Mouse (Mus musculus) midbrain, embryonic 14.5 days (tissue): ENCODE data around the gene Trp53rkb. TPM values are rescaled to one million over a fixed set of nuclear protein-coding genes. Genes with fewer than 3 reads are reported as not detected.
A peak's percentile ranks its signal among the peaks of the same experiment; 100 is the strongest.
"Not testable (repeated sequence)": the region's sequence is repeated elsewhere in the genome, so short reads cannot be mapped to it uniquely, and the experiment has no call there.

Source experiments
- ATAC-seq: fragments of 200-750 bp; cut with Nextera tagmentation; 2 replicates; pipeline ENCODE4 v1.8.0; 2017; ENCODE audit warnings: moderate number of reproducible peaks, moderate library complexity; ENCODE audit not compliant: low FRiP score, low TSS enrichment
- DNase-seq: peaks from one replicate; pipeline ENCODE4 v3.0.0-alpha.2; 2015
- H3K27ac ChIP-seq: fragments of 300-500 bp; sonication (generic); replicated peaks from 2 replicates; pipeline ENCODE4 v1.5.1; 2014; ENCODE audit warnings: mild to moderate bottlenecking, low read depth, low read length, moderate library complexity
- H3K27me3 ChIP-seq: fragments of 300-500 bp; sonication (generic); 2 replicates; pipeline ENCODE4 v1.6.1; 2014; ENCODE audit warnings: low read length, control low read depth, mixed read lengths; ENCODE audit not compliant: control insufficient read depth, insufficient read depth
- H3K36me3 ChIP-seq: fragments of 300-500 bp; sonication (generic); 2 replicates; pipeline ENCODE4 v1.6.1; 2014; ENCODE audit warnings: low read length, control low read depth; ENCODE audit not compliant: control insufficient read depth, insufficient read depth
- H3K4me1 ChIP-seq: fragments of 300-500 bp; sonication (generic); 2 replicates; pipeline ENCODE4 v1.6.1; 2014; ENCODE audit warnings: mild to moderate bottlenecking, antibody characterized with exemption, low read length, control low read depth; ENCODE audit not compliant: control insufficient read depth, insufficient read depth
- H3K4me2 ChIP-seq: fragments of 300-500 bp; sonication (generic); 2 replicates; pipeline ENCODE4 v1.6.1; 2014; ENCODE audit warnings: mild to moderate bottlenecking, low read length, moderate library complexity
- H3K4me3 ChIP-seq: fragments of 300-500 bp; sonication (generic); replicated peaks from 2 replicates; pipeline ENCODE4 v1.5.1; 2014; ENCODE audit warnings: low read depth, low read length
- H3K9ac ChIP-seq: fragments of 300-500 bp; sonication (generic); replicated peaks from 2 replicates; pipeline ENCODE4 v1.6.1; 2014; ENCODE audit warnings: mild to moderate bottlenecking, low read length, moderate library complexity
- H3K9me3 ChIP-seq: fragments of 300-500 bp; sonication (generic); 2 replicates; pipeline ENCODE4 v1.6.1; 2016; ENCODE audit warnings: low read length, control low read depth, mixed read lengths; ENCODE audit not compliant: control insufficient read depth
- WGBS: fragments of 180-500 bp; shearing (Covaris S2); extraction: QIAGEN DNeasy Blood & Tissue Kit; methylation state at CpG from one replicate; pipeline ENCODE4 v1.1.7; 2014; 5-methylcytosine and 5-hydroxymethylcytosine counted together
- polyA plus RNA-seq: library from polyadenylated mRNA; unstranded; fragments of >200 nt; fragmentation: Nextera tagmentation; extraction: Ambion mirVana; gene quantifications from 2 replicates; pipeline ENCODE4 v1.2.1, GENCODE M21; 2014

Gene Trp53rkb
- 9.4 and 11.4 TPM in 2 replicates for polyA plus RNA-seq

DNA sequence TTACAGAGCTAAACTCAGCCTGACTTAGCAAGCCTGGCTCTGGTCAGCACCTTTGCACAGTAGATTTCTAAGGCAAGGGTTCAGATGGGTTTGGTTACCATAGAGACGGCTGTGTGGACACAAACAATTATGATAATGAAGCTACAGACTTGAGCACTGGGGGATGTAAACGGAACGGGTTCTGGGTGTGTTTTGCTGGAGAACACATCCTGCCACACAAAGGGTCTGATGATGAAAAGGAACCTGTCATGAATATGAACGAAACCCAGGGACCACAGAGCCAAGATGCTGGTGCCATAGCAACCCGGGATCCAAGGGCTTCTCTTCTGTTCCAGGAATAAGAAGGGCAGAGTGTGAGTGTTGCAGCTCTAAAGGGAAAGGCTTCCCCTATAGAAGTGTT lies at the start of gene Trp53rkb:
Gene Trp53rkb (plus strand): TSS at position 177 of the 400 bp plus-strand sequence.
- DNase-seq (peak; percentile 56), ATAC-seq (0 out of 2 replicates have a peak, but pooled peaks have one; percentile 53)
- Histone ChIP-seq H3K4me1 (peaks cover 14% of the 10 kb centered on the region), H3K27me3 (no peaks in the 10 kb centered on the region), H3K27ac (peak within 1 kb of the TSS; percentile 63), H3K4me2 (peak within 1 kb of the TSS; percentile 77), H3K9me3 (no peaks in the 10 kb centered on the region), H3K9ac (peak within 1 kb of the TSS; percentile 79), H3K36me3 (peaks cover 14% of the 10 kb centered on the region), H3K4me3 (peak within 1 kb of the TSS; percentile 72)
- 12% methylated on average over 5 of the region's 5 CpGs for WGBS

- Histone ChIP-seq H3K9me3 (no peaks in the 10 kb centered on the region), H3K4me2 (no peak overlapping the region), H3K4me3 (no peak overlapping the region), H3K27me3 (no peaks in the 10 kb centered on the region), H3K4me1 (no peaks in the 10 kb centered on the region), H3K36me3 (no peaks in the 10 kb centered on the region), H3K9ac (no peak overlapping the region), H3K27ac (no peak overlapping the region)
- 28% methylated on average over 4 of the region's 4 CpGs for WGBS
- DNase-seq = no peak
- no peak for ATAC-seq
Measured at GRCm38 (mm10) chr2:166743504-166743903, 48.8 kb upstream of the Trp53rkb start.

GRCm38 (mm10) chr2:166744433-166744832 lies 47.9 kb upstream of the Trp53rkb start:
- DNase-seq = no peak
- Histone ChIP-seq H3K4me2 (no peak overlapping the region), H3K4me3 (no peak overlapping the region), H3K4me1 (no peaks in the 10 kb centered on the region), H3K27ac (no peak overlapping the region), H3K9ac (no peak overlapping the region), H3K36me3 (no peaks in the 10 kb centered on the region), H3K27me3 (no peaks in the 10 kb centered on the region), H3K9me3 (no peaks in the 10 kb centered on the region)
- no peak for ATAC-seq
- WGBS = 82% methylated on average over 7 of the region's 7 CpGs

DNA sequence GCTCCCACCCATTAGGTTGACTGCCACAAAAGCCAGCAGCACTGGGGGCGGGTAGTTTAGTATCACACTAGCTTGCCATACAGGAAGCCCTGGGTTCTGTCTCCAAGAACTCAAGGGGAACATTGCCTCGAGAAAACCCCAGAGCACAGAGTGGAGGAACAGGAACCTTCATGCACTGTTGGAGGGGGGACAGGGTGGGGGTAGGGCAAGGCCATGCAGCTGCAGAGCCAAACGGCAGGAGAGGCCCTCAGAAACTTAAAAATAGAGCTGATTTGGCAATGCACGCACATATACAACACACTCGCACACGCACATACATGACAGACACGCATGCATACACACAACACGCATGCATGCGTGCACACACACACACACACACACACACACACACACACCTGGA lies 46.5 kb upstream of the Trp53rkb start:
- Histone ChIP-seq H3K4me3 (no peak overlapping the region), H3K9me3 (no peaks in the 10 kb centered on the region), H3K9ac (no peak overlapping the region), H3K4me1 (no peaks in the 10 kb centered on the region), H3K36me3 (no peaks in the 10 kb centered on the region), H3K4me2 (no peak overlapping the region), H3K27me3 (no peaks in the 10 kb centered on the region), H3K27ac (no peak overlapping the region)
- WGBS = 88% methylated on average over 9 of the region's 9 CpGs
- ATAC-seq (no peak), DNase-seq (no peak)

DNA sequence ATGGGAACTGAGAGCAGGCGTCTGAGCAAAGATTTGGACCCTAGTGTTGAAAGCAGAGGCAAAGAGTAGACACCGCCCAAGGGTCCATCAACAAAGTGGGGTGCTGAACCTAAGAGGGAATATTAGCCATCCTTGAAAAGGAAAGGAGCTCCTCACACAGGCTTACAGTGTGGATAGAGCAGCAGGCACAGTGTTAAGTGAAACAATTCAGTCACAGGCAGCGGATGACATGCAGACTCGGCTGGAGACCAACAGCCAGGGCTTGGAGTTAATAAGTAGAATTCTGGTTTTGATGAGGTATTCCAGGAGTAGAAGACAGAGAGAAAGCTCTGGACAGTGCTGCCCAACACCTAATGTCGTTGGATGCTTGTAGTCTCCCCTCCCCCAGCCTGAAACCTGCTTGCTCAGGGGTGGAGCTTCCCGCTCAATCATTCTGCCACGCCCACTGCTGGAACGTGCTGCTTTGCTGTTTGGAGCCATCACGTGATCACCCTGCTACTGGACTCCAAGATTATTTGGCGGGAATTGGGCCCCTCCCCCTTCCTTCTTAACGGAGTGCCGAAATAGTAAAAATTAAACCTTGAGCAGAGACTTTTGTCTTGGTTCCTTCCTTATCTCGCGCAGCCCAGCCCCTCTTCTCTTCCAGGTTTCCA lies 45.9 kb upstream of the Trp53rkb start:
- not testable (repeated sequence) for H3K9me3 ChIP-seq, H3K27ac ChIP-seq, H3K4me1 ChIP-seq, H3K4me2 ChIP-seq, H3K27me3 ChIP-seq, H3K4me3 ChIP-seq, ATAC-seq, H3K9ac ChIP-seq, DNase-seq, H3K36me3 ChIP-seq
- WGBS = 60% methylated on average over 14 of the region's 14 CpGs

DNA sequence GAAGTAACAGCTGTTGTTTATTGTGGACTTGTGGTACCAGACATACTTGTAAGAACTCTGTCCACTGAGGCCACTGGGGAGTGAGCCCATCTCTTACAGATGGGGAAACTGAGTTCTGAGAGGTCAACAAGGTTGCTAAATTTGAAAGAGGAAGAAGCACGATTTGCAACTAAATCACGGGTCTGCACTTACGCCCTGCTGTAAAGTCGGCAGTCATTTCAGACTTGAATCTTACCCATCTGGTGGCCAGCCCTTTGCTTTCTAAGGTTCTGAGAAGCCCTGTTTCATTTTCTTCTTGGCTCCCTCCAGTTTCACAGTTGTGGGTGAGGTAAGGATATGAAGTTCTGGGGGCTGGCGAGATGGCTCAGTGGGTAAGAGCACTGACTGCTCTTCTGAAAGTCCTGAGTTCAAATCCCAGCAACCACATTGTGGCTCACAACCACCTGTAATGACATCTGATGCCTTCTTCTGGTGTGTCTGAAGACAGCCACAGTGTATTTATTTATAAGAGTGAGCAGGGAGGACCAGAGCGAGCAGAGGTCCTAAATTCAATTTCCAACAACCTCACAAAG lies 41.6 kb upstream of the Trp53rkb start:
- DNase-seq = no peak
- H3K4me3 ChIP-seq = no peak overlapping the region
- H3K36me3 ChIP-seq = no peaks in the 10 kb centered on the region
- ATAC-seq = no peak
- H3K4me1 ChIP-seq = no peaks in the 10 kb centered on the region
- WGBS = 93% methylated on average over 6 of the region's 6 CpGs
- no peaks in the 10 kb centered on the region for H3K9me3 ChIP-seq
- no peak overlapping the region for H3K4me2 ChIP-seq
- H3K9ac ChIP-seq = no peak overlapping the region
- H3K27me3 ChIP-seq = no peaks in the 10 kb centered on the region
- H3K27ac ChIP-seq = no peak overlapping the region

GRCm38 (mm10) chr2:166754194-166754593 lies 38.1 kb upstream of the Trp53rkb start:
- Histone ChIP-seq H3K27ac (no peak overlapping the region), H3K4me1 (no peaks in the 10 kb centered on the region), H3K4me3 (no peak overlapping the region), H3K9me3 (no peaks in the 10 kb centered on the region), H3K36me3 (no peaks in the 10 kb centered on the region), H3K9ac (no peak overlapping the region), H3K27me3 (no peaks in the 10 kb centered on the region), H3K4me2 (no peak overlapping the region)
- no peak for ATAC-seq
- no peak for DNase-seq
- 81% methylated on average over 4 of the region's 4 CpGs for WGBS

- no peak overlapping the region for H3K4me3 ChIP-seq
- ATAC-seq (no peak), DNase-seq (no peak)
- no peak overlapping the region for H3K27ac ChIP-seq
- H3K4me2 ChIP-seq = no peak overlapping the region
- no peaks in the 10 kb centered on the region for H3K27me3 ChIP-seq
- H3K4me1 ChIP-seq = no peaks in the 10 kb centered on the region
- H3K9me3 ChIP-seq = no peaks in the 10 kb centered on the region
- 91% methylated on average over 7 of the region's 7 CpGs for WGBS
- H3K36me3 ChIP-seq = no peaks in the 10 kb centered on the region
- no peak overlapping the region for H3K9ac ChIP-seq
Measured at GRCm38 (mm10) chr2:166754760-166755159, 37.6 kb upstream of the Trp53rkb start.

- H3K4me2 ChIP-seq = no peak overlapping the region
- no peak overlapping the region for H3K27ac ChIP-seq
- no peaks in the 10 kb centered on the region for H3K36me3 ChIP-seq
- 50% methylated on average over 3 of the region's 3 CpGs for WGBS
- no peak overlapping the region for H3K4me3 ChIP-seq
- H3K9ac ChIP-seq = no peak overlapping the region
- H3K9me3 ChIP-seq = no peaks in the 10 kb centered on the region
- ATAC-seq = no peak
- H3K27me3 ChIP-seq = no peaks in the 10 kb centered on the region
- DNase-seq = no peak
- H3K4me1 ChIP-seq = no peaks in the 10 kb centered on the region
Measured at GRCm38 (mm10) chr2:166757969-166758368, 34.4 kb upstream of the Trp53rkb start.
